Mouse (Mus musculus): ENCODE measurements at regions not wholly inside any gene's neighbourhood (a gene's known extent, or its start where the extent isn't known, plus 50 kb on each side); places are given as distances from the start of the nearest gene placed in this dataset.

DNA sequence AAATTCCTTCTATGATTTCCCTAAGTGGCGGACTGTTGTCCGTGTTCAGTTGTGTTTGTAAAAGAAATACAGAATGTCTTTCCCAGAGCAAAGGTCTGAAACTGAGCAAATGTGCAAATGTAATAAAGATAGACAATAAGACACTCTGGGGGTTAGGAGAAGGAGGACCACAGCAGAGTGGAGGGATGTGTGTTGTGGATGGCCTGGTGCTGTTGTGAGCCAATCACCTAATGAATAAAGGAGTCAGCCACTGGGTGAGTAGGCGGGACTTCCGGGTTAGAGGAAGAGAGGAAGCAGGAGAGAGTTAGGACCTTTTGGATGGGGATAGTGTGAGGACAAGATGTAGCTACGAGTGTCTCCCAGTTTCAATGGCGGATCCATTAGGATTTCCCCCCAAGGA lies 72.7 kb upstream of the Sertad2 start:
- H3K4me2 ChIP-seq (ENCODE audit: low read length): no peak overlapping the region
- no peaks in the 10 kb centered on the region for H3K27me3 ChIP-seq (ENCODE audit: control insufficient read depth, insufficient read depth, low read depth, low read length)
- WGBS: 83% methylated on average over 6 of the region's 6 CpGs
- H3K9me3 ChIP-seq (replicated peaks; ENCODE audit: control insufficient read depth, low read length, poor library complexity, severe bottlenecking): no peaks in the 10 kb centered on the region
- H3K27ac ChIP-seq (ENCODE audit: low read length): no peak overlapping the region
- no peak overlapping the region for H3K9ac ChIP-seq (ENCODE audit: low read depth, low read length)
- H3K4me3 ChIP-seq (ENCODE audit: low read depth, low read length): no peak overlapping the region
- H3K36me3 ChIP-seq (ENCODE audit: control insufficient read depth, insufficient read depth, low read length): no peaks in the 10 kb centered on the region
- no peak for ATAC-seq
- no peaks in the 10 kb centered on the region for H3K4me1 ChIP-seq (ENCODE audit: control insufficient read depth, insufficient read depth, low read length)

DNA sequence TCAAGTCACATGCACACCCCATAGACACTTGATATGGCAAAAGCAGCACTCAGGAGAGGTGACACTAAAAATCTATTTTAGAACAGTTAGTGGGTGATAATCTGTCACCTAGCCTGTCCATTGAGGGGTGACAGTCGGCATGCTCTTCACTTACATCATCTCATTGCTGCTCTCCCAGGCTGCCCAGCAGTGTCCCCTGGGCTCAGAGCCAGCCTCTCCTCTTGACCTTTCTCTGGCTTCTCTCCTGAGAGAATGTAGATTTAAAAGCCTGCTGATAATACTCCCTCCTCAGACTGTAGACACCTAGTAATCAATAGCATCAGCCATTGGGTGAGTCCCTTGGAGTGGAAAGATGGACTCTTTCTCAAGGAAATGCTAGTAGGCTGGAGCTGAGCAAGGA lies 70.7 kb upstream of the Sertad2 start:
- H3K27ac ChIP-seq (ENCODE audit: low read length): no peak overlapping the region
- H3K4me3 ChIP-seq (ENCODE audit: low read depth, low read length): no peak overlapping the region
- H3K36me3 ChIP-seq (ENCODE audit: control insufficient read depth, insufficient read depth, low read length): no peaks in the 10 kb centered on the region
- no peaks in the 10 kb centered on the region for H3K9me3 ChIP-seq (replicated peaks; ENCODE audit: control insufficient read depth, low read length, poor library complexity, severe bottlenecking)
- H3K4me2 ChIP-seq (ENCODE audit: low read length): no peak overlapping the region
- no peak overlapping the region for H3K9ac ChIP-seq (ENCODE audit: low read depth, low read length)
- ATAC-seq: no peak
- H3K27me3 ChIP-seq (ENCODE audit: control insufficient read depth, insufficient read depth, low read depth, low read length): no peaks in the 10 kb centered on the region
- WGBS: 77% methylated on average over 1 of the region's 1 CpGs
- H3K4me1 ChIP-seq (ENCODE audit: control insufficient read depth, insufficient read depth, low read length): no peaks in the 10 kb centered on the region; the same call in 1 of the 2 replicates

DNA sequence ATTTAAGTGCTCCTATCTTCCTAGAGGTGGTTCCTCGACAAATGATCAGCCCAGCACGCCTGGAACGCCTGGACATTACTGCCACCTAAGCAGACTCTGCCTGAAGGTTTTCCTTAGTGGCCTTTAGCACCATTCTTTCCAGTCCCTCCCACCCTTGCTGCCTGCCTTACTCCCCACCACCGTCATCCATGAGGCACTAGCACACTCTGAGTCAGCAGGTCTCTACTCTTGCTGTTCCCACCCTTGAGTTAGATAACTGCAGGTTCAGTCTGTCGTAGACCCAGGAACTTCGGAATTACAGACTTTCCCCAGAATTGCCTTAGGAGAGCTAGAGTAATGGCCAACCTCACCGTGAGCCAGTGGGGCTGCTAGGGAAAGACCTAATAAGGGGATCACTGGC lies 67.4 kb upstream of the Sertad2 start:
- 86% methylated on average over 7 of the region's 7 CpGs for WGBS

DNA sequence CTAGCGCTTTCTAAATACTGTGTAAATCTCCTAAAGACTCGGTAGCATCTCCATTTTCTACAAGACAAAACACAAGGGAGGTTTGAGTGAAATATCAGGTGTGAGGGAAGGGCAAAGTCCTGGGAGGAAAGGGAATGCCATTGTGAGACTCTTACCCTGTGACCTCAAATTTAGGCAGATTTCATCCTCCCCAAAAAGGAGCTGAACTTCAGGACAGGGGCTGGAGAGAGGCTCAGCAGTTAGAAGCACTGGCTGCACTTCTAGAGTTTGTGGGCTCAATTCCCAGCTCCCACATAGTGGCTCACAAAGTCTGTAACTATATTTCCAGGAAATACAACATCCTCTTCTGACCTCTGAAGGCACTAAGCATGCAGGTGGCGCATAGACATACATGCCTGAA lies 66.6 kb upstream of the Sertad2 start:
- H3K36me3 ChIP-seq (ENCODE audit: control insufficient read depth, insufficient read depth, low read length): no peaks in the 10 kb centered on the region
- no peak for ATAC-seq
- H3K4me3 ChIP-seq (ENCODE audit: low read depth, low read length): no peak overlapping the region
- WGBS: 88% methylated on average over 3 of the region's 3 CpGs
- no peak overlapping the region for H3K9ac ChIP-seq (ENCODE audit: low read depth, low read length)
- H3K4me1 ChIP-seq (ENCODE audit: control insufficient read depth, insufficient read depth, low read length): no peaks in the 10 kb centered on the region; the same call in 1 of the 2 replicates
- H3K27me3 ChIP-seq (ENCODE audit: control insufficient read depth, insufficient read depth, low read depth, low read length): no peaks in the 10 kb centered on the region
- peaks cover 4% of the 10 kb centered on the region; the same call in 1 of the 2 replicates for H3K9me3 ChIP-seq (replicated peaks; ENCODE audit: control insufficient read depth, low read length, poor library complexity, severe bottlenecking)
- H3K4me2 ChIP-seq (ENCODE audit: low read length): no peak overlapping the region
- no peak overlapping the region for H3K27ac ChIP-seq (ENCODE audit: low read length)

More for the DNA sequence above, 67.4 kb upstream of the Sertad2 start:
- Histone ChIP-seq H3K9ac (ENCODE audit: low read depth, low read length) (no peak overlapping the region), H3K36me3 (ENCODE audit: control insufficient read depth, insufficient read depth, low read length) (no peaks in the 10 kb centered on the region), H3K4me2 (ENCODE audit: low read length) (no peak overlapping the region), H3K9me3 (replicated peaks; ENCODE audit: control insufficient read depth, low read length, poor library complexity, severe bottlenecking) (peaks cover 4% of the 10 kb centered on the region; the same call in 1 of the 2 replicates), H3K4me3 (ENCODE audit: low read depth, low read length) (no peak overlapping the region), H3K27me3 (ENCODE audit: control insufficient read depth, insufficient read depth, low read depth, low read length) (no peaks in the 10 kb centered on the region), H3K27ac (ENCODE audit: low read length) (no peak overlapping the region), H3K4me1 (ENCODE audit: control insufficient read depth, insufficient read depth, low read length) (no peaks in the 10 kb centered on the region; the same call in 1 of the 2 replicates)
- no peak for ATAC-seq

DNA sequence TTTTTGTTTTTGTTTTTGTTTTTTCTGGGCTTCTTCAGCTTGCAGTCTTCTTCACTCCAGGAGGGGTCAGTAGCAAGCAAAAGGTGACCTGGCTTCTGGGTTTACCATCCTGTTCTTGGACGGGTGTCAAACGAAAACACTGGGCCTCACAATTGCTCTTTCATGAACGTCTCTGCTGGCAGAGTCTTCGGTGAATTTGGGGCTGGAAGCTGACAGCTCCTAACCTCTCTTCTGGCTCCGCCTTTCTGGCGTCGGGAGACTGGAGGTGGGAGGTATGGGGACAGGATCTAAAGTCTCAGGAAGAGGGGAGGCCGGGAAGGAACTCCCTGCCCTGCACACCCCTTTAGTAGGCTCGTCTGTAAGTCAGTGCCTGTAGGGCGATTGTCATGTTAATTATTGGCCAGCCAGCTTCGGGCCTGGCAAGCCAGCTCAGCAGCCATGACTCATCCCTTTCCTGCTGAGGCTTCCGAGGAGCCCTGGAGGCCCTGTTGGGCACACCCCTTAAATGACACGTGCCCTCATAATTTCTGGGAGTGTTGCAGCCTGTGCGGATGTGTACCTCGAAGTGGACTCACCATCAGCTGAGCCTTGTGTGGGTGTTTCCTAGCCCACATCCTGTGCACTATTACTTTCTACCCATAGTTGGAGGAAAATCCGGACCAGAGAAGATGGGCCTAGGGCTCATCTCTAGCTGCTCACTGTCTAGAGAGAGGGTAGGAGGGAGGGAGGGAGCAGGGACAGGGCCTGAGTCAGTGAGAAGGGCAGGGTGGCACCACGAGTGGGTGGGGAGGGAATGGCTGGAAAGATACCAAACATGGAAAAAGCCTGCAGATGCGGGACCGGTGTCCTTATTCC lies 65.6 kb upstream of the Sertad2 start:
- H3K27ac ChIP-seq (ENCODE audit: low read length): no peak overlapping the region
- ATAC-seq: peak; percentile 70
- no peaks in the 10 kb centered on the region for H3K36me3 ChIP-seq (ENCODE audit: control insufficient read depth, insufficient read depth, low read length)
- H3K4me2 ChIP-seq (ENCODE audit: low read length): peak overlapping the region; percentile 5; the same call in 1 of the 2 replicates
- H3K4me1 ChIP-seq (ENCODE audit: control insufficient read depth, insufficient read depth, low read length): no peaks in the 10 kb centered on the region; the same call in 1 of the 2 replicates
- H3K27me3 ChIP-seq (ENCODE audit: control insufficient read depth, insufficient read depth, low read depth, low read length): no peaks in the 10 kb centered on the region
- H3K9me3 ChIP-seq (replicated peaks; ENCODE audit: control insufficient read depth, low read length, poor library complexity, severe bottlenecking): peaks cover 4% of the 10 kb centered on the region; the same call in 1 of the 2 replicates
- 11% methylated on average over 19 of the region's 19 CpGs for WGBS
- H3K4me3 ChIP-seq (ENCODE audit: low read depth, low read length): no peak overlapping the region
- no peak overlapping the region for H3K9ac ChIP-seq (ENCODE audit: low read depth, low read length)

DNA sequence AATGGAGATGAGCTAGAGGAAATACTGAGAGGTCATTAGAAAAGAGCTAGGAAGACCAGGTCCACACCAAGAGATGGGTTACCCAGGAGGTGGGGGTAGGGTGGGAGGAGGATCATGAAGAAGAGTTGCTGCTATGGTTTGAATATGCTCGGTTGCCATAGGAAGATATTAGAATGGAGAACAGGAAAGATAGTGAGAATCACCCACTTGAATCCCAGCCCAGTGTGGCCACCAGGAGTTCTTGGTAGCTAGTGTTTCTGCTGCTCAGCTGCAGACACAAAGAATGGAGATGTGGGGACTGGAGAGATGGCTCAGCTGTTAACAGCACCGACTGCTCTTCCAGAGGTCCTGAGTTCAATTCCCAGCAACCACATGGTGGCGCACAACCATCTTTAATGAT lies 62.4 kb upstream of the Sertad2 start:
- H3K27ac ChIP-seq (ENCODE audit: low read length): no peak overlapping the region
- H3K36me3 ChIP-seq (ENCODE audit: control insufficient read depth, insufficient read depth, low read length): no peaks in the 10 kb centered on the region
- peaks cover 4% of the 10 kb centered on the region; the same call in 1 of the 2 replicates for H3K9me3 ChIP-seq (replicated peaks; ENCODE audit: control insufficient read depth, low read length, poor library complexity, severe bottlenecking)
- no peak overlapping the region for H3K9ac ChIP-seq (ENCODE audit: low read depth, low read length)
- WGBS: 88% methylated on average over 3 of the region's 3 CpGs
- H3K4me2 ChIP-seq (ENCODE audit: low read length): no peak overlapping the region
- H3K4me1 ChIP-seq (ENCODE audit: control insufficient read depth, insufficient read depth, low read length): no peaks in the 10 kb centered on the region; the same call in 1 of the 2 replicates
- no peaks in the 10 kb centered on the region for H3K27me3 ChIP-seq (ENCODE audit: control insufficient read depth, insufficient read depth, low read depth, low read length)
- H3K4me3 ChIP-seq (ENCODE audit: low read depth, low read length): no peak overlapping the region
- no peak for ATAC-seq

DNA sequence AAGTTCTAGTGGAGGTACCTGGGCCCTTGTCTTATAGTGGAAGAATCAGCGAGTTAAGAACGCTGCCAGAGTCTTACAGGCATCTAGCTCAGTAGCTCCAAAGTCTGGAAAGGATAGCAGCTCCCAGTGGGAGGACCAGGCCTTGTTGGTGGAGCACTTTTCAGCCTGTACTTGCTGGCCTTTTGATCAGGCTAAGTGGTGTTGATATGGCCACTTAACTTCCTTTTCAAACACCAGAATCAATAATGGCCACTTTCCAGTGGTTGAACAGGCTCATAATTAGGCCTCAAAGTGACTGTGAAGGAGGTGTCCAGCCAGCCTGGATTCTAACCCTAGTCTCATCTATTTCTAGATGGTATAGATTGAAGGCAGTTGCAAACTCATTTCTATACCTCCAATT lies 57.7 kb upstream of the Sertad2 start:
- Histone ChIP-seq H3K9ac (ENCODE audit: low read depth, low read length) (no peak overlapping the region), H3K9me3 (replicated peaks; ENCODE audit: control insufficient read depth, low read length, poor library complexity, severe bottlenecking) (no peaks in the 10 kb centered on the region), H3K27me3 (ENCODE audit: control insufficient read depth, insufficient read depth, low read depth, low read length) (no peaks in the 10 kb centered on the region), H3K4me2 (ENCODE audit: low read length) (no peak overlapping the region), H3K27ac (ENCODE audit: low read length) (no peak overlapping the region), H3K4me3 (ENCODE audit: low read depth, low read length) (no peak overlapping the region), H3K36me3 (ENCODE audit: control insufficient read depth, insufficient read depth, low read length) (no peaks in the 10 kb centered on the region), H3K4me1 (ENCODE audit: control insufficient read depth, insufficient read depth, low read length) (no peaks in the 10 kb centered on the region)
- no peak for ATAC-seq
- WGBS: 80% methylated on average over 2 of the region's 2 CpGs
